ENCODE assay signal across 8 mouse cellular contexts in genomic region chr13:72623926-72624846, GRCm38 (mm10). TPM values are rescaled to one million over a fixed set of nuclear protein-coding genes. Genes with fewer than 3 reads are reported as not detected.
A peak's percentile ranks its signal among the peaks of the same experiment; 100 is the strongest.
DNase-seq lines count a peak whose midpoint lies in the region; ATAC-seq and TF ChIP-seq lines count a peak whose summit lies in the region.

No protein-coding gene starts in this region.

- no peaks in the 10 kb centered on the region for H3K9me3 ChIP-seq in embryonic facial prominence, embryonic 12.5 days
- H3K9me3 ChIP-seq in intestine, embryonic 14.5 days (ENCODE audit: control insufficient read depth, low read length) = no peaks in the 10 kb centered on the region
- H3K9me3 ChIP-seq in lung, embryonic 14.5 days (ENCODE audit: low read depth, low read length) = no peaks in the 10 kb centered on the region
- no peaks in the 10 kb centered on the region for H3K9me3 ChIP-seq in stomach, embryonic 15.5 days

- H3K4me1 ChIP-seq in embryonic facial prominence, embryonic 12.5 days = peaks cover 5% of the 10 kb centered on the region; the same call in 1 of the 2 replicates
- 0 out of 2 replicates have a peak, but pooled peaks cover 6% of the 10 kb centered on the region for H3K4me1 ChIP-seq in intestine, embryonic 14.5 days (replicated peaks; ENCODE audit: control insufficient read depth, insufficient read depth, low read length)
- no peaks in the 10 kb centered on the region for H3K4me1 ChIP-seq in lung, embryonic 14.5 days (ENCODE audit: insufficient read depth)
- peaks cover 8% of the 10 kb centered on the region for H3K4me1 ChIP-seq in stomach, embryonic 15.5 days

- no peaks in the 10 kb centered on the region for H3K36me3 ChIP-seq in embryonic facial prominence, embryonic 12.5 days
- H3K36me3 ChIP-seq in intestine, embryonic 14.5 days (ENCODE audit: control insufficient read depth, insufficient read depth, low read length) = no peaks in the 10 kb centered on the region
- no peaks in the 10 kb centered on the region for H3K36me3 ChIP-seq in lung, embryonic 14.5 days (ENCODE audit: insufficient read depth)
- no peaks in the 10 kb centered on the region for H3K36me3 ChIP-seq in stomach, embryonic 15.5 days

- 1% methylated on average over 46 of the region's 46 CpGs for WGBS in embryonic facial prominence, embryonic 12.5 days
- WGBS in intestine, embryonic 14.5 days = 4% methylated on average over 46 of the region's 46 CpGs
- WGBS in lung, embryonic 14.5 days = under 1% methylated on average over 46 of the region's 46 CpGs
- whole genome bisulfite sequencing in stomach, embryonic 15.5 days = 2% methylated on average over 46 of the region's 46 CpGs

- H3K27ac ChIP-seq in embryonic facial prominence, embryonic 12.5 days = no peak overlapping the region
- H3K27ac ChIP-seq in intestine, embryonic 14.5 days (ENCODE audit: low read depth) = no peak overlapping the region
- peak overlapping the region; percentile 74 for H3K27ac ChIP-seq in lung, embryonic 14.5 days (ENCODE audit: low read depth)
- no peak overlapping the region for H3K27ac ChIP-seq in stomach, embryonic 15.5 days

- H3K4me2 ChIP-seq in embryonic facial prominence, embryonic 12.5 days (replicated peaks) = peak overlapping the region; percentile 44
- H3K4me2 ChIP-seq in intestine, embryonic 14.5 days (ENCODE audit: low read length) = peak overlapping the region; percentile 36
- peak overlapping the region; percentile 62 for H3K4me2 ChIP-seq in lung, embryonic 14.5 days
- H3K4me2 ChIP-seq in stomach, embryonic 15.5 days = peak overlapping the region; percentile 51

- H3K9ac ChIP-seq in embryonic facial prominence, embryonic 12.5 days = peak overlapping the region; percentile 10; the same call in 1 of the 2 replicates
- H3K9ac ChIP-seq in intestine, embryonic 14.5 days (ENCODE audit: low read length) = no peak overlapping the region
- H3K9ac ChIP-seq in lung, embryonic 14.5 days = peak overlapping the region; percentile 55
- H3K9ac ChIP-seq in stomach, embryonic 15.5 days = no peak overlapping the region

- H3K4me3 ChIP-seq in embryonic facial prominence, embryonic 12.5 days = peak overlapping the region; percentile 27
- peak overlapping the region; percentile 17 for H3K4me3 ChIP-seq in intestine, embryonic 14.5 days (ENCODE audit: low read depth, low read length)
- peak overlapping the region; percentile 58 for H3K4me3 ChIP-seq in lung, embryonic 14.5 days (ENCODE audit: low read depth, low read length)
- H3K4me3 ChIP-seq in stomach, embryonic 15.5 days (replicated peaks) = peak overlapping the region; percentile 27

- H3K27me3 ChIP-seq in embryonic facial prominence, embryonic 12.5 days = peaks cover 74% of the 10 kb centered on the region
- peaks cover 83% of the 10 kb centered on the region for H3K27me3 ChIP-seq in intestine, embryonic 14.5 days (replicated peaks; ENCODE audit: control insufficient read depth, insufficient read depth, low read length)
- H3K27me3 ChIP-seq in lung, embryonic 14.5 days (ENCODE audit: insufficient read depth, low read length) = peaks cover 79% of the 10 kb centered on the region
- H3K27me3 ChIP-seq in stomach, embryonic 15.5 days (replicated peaks) = peaks cover 67% of the 10 kb centered on the region

- ATAC-seq in cerebellum, adult (ENCODE audit: insufficient number of reproducible peaks, low FRiP score, low TSS enrichment) = no peak
- no peak for ATAC-seq in embryonic facial prominence, embryonic 12.5 days (ENCODE audit: insufficient number of reproducible peaks, insufficient read depth, low FRiP score, low TSS enrichment)
- no peak for ATAC-seq in intestine, embryonic 14.5 days (replicated peaks; ENCODE audit: low FRiP score, low TSS enrichment, low read depth)
- no peak for ATAC-seq in lung, embryonic 14.5 days (ENCODE audit: insufficient read depth)
- ATAC-seq in stomach, embryonic 15.5 days (ENCODE audit: insufficient read depth, low FRiP score, low read depth) = no peak
- no peak for ATAC-seq in monocyte, adult 5-6 weeks (replicated peaks; ENCODE audit: insufficient number of reproducible peaks, low FRiP score, low TSS enrichment, poor library complexity, severe bottlenecking)

- TF ChIP-seq CTCF in lung, embryonic 14.5 days (IDR thresholded peaks at IDR 0.05; ENCODE audit: low read depth) = peak; percentile 57

- peak; percentile 41 to 45 for DNase-seq in cerebellum, postnatal 14 days
- peak; percentile 78 for DNase-seq in intestine, embryonic 14.5 days (ENCODE audit: low spot score)
- peak; percentile 57 for DNase-seq in lung, embryonic 14.5 days
- no peak for DNase-seq in thymus, postnatal 0 days (ENCODE audit: low spot score)

RNA-seq across cellular contexts. Expression of gene Irx2, which starts 4.4 kb away (rescaled TPM):
- 10.0 and 14.1 TPM in 2 replicates for polyA plus RNA-seq in embryonic facial prominence, embryonic 12.5 days (2016; fragmentation: Nextera tagmentation; extraction: Ambion mirVana)
- polyA plus RNA-seq in intestine, embryonic 14.5 days (2014; fragmentation: Nextera tagmentation; extraction: Ambion mirVana) = 0.22 and 0.74 TPM in 2 replicates
- 32.5 and 38.7 TPM in 2 replicates for polyA plus RNA-seq in lung, embryonic 14.5 days (2014; fragmentation: Nextera tagmentation; extraction: Ambion mirVana)
- polyA plus RNA-seq in stomach, embryonic 15.5 days (2015; fragmentation: Nextera tagmentation; extraction: Ambion mirVana) = 2.9 and 5.9 TPM in 2 replicates
- 0.17 and 0.29 TPM in 2 replicates for polyA plus RNA-seq in thymus, postnatal 0 days (2015; fragmentation: Nextera tagmentation; extraction: Ambion mirVana)
- total RNA-seq in monocyte, adult 5-6 weeks (2017) = 3.5 TPM in 1 of 3 replicates, not detected in the others

Comparison
In these comparisons a context has a peak if more than half of its experiments do, and no peak if none do; other contexts are left out.
1. H3K9ac ChIP-seq: peak in embryonic facial prominence, embryonic 12.5 days (single experiment) and lung, embryonic 14.5 days (single experiment); none in intestine, embryonic 14.5 days (single experiment) and stomach, embryonic 15.5 days (single experiment).
2. Peak in every context shown above with its lines, with median percentiles within 50 percentile points of each other: H3K4me2 ChIP-seq and H3K4me3 ChIP-seq.